Mouse (Mus musculus) liver, adult 2 months (tissue): ENCODE results near the gene Cenpp.

Source experiments
- CTCF ChIP-seq: fragments of 200-500 bp; IDR thresholded peaks from 2 replicates; pipeline ENCODE4 v1.5.1; 2011; ENCODE audit warnings: low read depth, low read length, control low read depth
- POLR2A ChIP-seq: fragments of 200-500 bp; IDR thresholded peaks from 2 replicates; pipeline ENCODE4 v1.6.1; 2011; ENCODE audit warnings: low read length, control low read depth; ENCODE audit not compliant: insufficient read depth; ENCODE audit errors: extremely low read depth

- TF ChIP-seq CTCF (no peak), POLR2A (no peak)
Observed at GRCm38 (mm10) chr13:49629076-49629475, 23.5 kb downstream of the Cenpp start.
